Mouse (Mus musculus) CH12.LX (cell line): ENCODE results near the gene Slc22a14.

Source experiments
- CTCF ChIP-seq, 2 experiments: IDR thresholded peaks in 1 of 2; conservative IDR thresholded peaks in 1 of 2; 2 replicates each; pipeline ENCODE4 v1.5.1; 2011 to 2012; ENCODE audit warnings: low read depth in 2 of 2, low read length in 2 of 2, improper control_type of control experiment in 1 of 2, inconsistent platforms in 1 of 2, mild to moderate bottlenecking in 1 of 2, moderate library complexity in 1 of 2
- POLR2A ChIP-seq: IDR thresholded peaks from 2 replicates; pipeline ENCODE4 v1.6.1; 2011; ENCODE audit warnings: low read depth, mild to moderate bottlenecking, improper control_type of control experiment, low read length

DNA sequence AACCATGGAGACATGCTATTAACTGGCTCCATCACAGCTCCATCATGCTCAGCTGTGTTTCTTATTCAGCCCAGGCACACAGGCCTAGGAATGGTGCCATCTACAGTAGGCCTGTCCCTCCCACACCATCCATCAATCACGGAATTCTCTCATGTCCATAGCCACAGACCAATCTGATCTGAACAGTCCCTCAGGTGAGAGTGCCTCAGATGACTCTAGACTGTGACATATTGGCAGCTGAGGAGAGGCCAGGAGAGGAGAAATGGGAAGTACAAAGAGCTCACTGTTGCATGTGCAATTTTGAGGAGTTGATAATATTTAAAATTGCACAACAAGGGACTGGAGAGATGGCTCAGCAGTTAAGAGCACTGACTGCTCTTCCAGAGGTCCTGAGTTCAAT is 29.5 kb upstream of the Slc22a14 start:
- TF ChIP-seq CTCF (conservative IDR thresholded peaks at IDR 0.05 in 1 of 2, IDR thresholded peaks at IDR 0.05 in 1 of 2; ENCODE audit: low read depth in 2 of 2, low read length in 2 of 2) (no peak), POLR2A (no peak)
